In the genomic region with DNA sequence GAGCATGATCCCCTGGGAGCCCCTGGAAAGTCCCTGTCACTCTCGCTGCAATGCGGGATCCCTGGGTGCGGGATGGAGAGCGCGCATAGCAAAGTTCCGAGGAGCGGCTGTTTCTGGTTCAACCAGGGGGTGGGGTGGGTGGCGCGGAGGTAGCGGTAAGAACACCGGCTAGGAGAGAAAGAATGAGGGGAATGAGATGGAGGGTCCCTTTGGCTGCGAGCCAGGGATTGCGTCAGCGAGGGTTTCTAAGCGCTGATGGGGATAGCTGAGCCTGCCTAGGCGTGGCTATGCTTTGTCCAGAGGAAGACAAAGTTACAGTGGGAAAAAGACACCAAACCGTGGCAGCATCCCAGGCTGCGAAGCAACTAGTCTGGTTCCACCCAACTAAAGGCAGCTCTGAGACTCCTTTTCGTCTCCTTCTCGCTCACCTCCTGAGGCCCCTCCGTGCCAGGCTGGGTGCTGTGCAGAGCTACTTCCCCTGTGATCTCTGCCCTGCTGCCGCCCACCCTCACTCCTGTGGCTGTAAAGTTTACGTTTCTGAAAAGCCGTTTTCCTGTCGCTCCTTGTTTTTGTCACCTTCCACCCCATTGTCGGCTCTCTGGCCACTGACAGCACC, we compare ENCODE assay signal across 8 mouse cellular contexts. TPM values are rescaled to one million over a fixed set of nuclear protein-coding genes. Genes with fewer than 3 reads are reported as not detected.
DNase-seq lines count a peak whose midpoint lies in the region; ATAC-seq and TF ChIP-seq lines count a peak whose summit lies in the region.

No protein-coding gene starts in this region.

- no peaks in the 10 kb centered on the region for H3K9me3 ChIP-seq in intestine, embryonic 15.5 days

- peak overlapping the region; percentile 92 for H3K27ac ChIP-seq in intestine, embryonic 15.5 days

- no peaks in the 10 kb centered on the region for H3K36me3 ChIP-seq in intestine, embryonic 15.5 days

- no peak for TF ChIP-seq POLR2A in lung, adult 2 months (IDR thresholded peaks at IDR 0.05; ENCODE audit: borderline replicate concordance, extremely low read depth, low read depth, low read length)

- H3K9ac ChIP-seq in intestine, embryonic 15.5 days: peak overlapping the region; percentile 67

- DNase-seq in lung, adult 2 months: peak; percentile 59
- DNase-seq in lung, adult 18-20 months: no peak
- peak; percentile 47 for DNase-seq in adipocyte (ENCODE audit: low spot score)
- peak; percentile 66 for DNase-seq in gastrocnemius, postnatal 14 days
- peak; percentile 46 for DNase-seq in lung, postnatal 36 days
- DNase-seq in skeletal muscle tissue, adult 2 months (ENCODE audit: low read depth, low spot score): peak; percentile 56
- no peak for DNase-seq in cerebellum, adult 9-10 months

- TF ChIP-seq CTCF in lung, adult 2 months (IDR thresholded peaks at IDR 0.05; ENCODE audit: insufficient read depth, low read length): no peak

- H3K4me3 ChIP-seq in lung, adult 2 months (replicated peaks; ENCODE audit: extremely low read depth, low read depth, low read length): peak overlapping the region; percentile 57
- H3K4me3 ChIP-seq in intestine, embryonic 15.5 days (replicated peaks): peak overlapping the region; percentile 70

- ATAC-seq in intestine, embryonic 15.5 days: peak; percentile 53

- peak overlapping the region; percentile 96 for H3K4me2 ChIP-seq in intestine, embryonic 15.5 days (replicated peaks)

- intact Hi-C loops in gastrocnemius, postnatal 14 days (cut with DNase I; ENCODE audit: low total_unique reads): no loop called here

- H3K4me1 ChIP-seq in lung, adult 2 months (ENCODE audit: control insufficient read depth, insufficient read depth, low read length): peaks cover 12% of the 10 kb centered on the region; the same call in 1 of the 2 replicates
- H3K4me1 ChIP-seq in intestine, embryonic 15.5 days (replicated peaks): peaks cover 22% of the 10 kb centered on the region

- under 1% methylated on average over 26 of the region's 26 CpGs for WGBS in lung, adult 2 months
- 0% methylated on average over 26 of the region's 26 CpGs for WGBS in intestine, embryonic 15.5 days

- H3K27me3 ChIP-seq in intestine, embryonic 15.5 days (replicated peaks): no peaks in the 10 kb centered on the region

RNA-seq across cellular contexts. Expression of a gene that starts 0.8 kb away (rescaled TPM):
- 14.3 and 18.1 TPM in 2 replicates for polyA plus RNA-seq in lung, adult 2 months (2012; rRNA removed)
- total RNA-seq in gastrocnemius, postnatal 14 days (2021): 10 to 100 TPM in 1 of 2 experiments, 1 to 10 TPM in 1; 6.8 to 10.2 TPM
- polyA plus RNA-seq in intestine, embryonic 15.5 days (2015; fragmentation: Nextera tagmentation; extraction: Ambion mirVana): 85.4 and 88.7 TPM in 2 replicates

RNA-seq across cellular contexts. Expression of a gene that starts 25.3 kb away (rescaled TPM):
- 0.07 and 0.14 TPM in 2 replicates for polyA plus RNA-seq in lung, adult 2 months (2012; rRNA removed)
- under 1 TPM in 1 of 2 experiments, not detected in 1; 0.14 TPM for total RNA-seq in gastrocnemius, postnatal 14 days (2021)
- polyA plus RNA-seq in intestine, embryonic 15.5 days (2015; fragmentation: Nextera tagmentation; extraction: Ambion mirVana): not detected in 2 replicates

RNA-seq across cellular contexts. Expression of a gene that starts 46.3 kb away (rescaled TPM):
- polyA plus RNA-seq in lung, adult 2 months (2012; rRNA removed): 165 and 187 TPM in 2 replicates
- total RNA-seq in gastrocnemius, postnatal 14 days (2021): 10 to 100 TPM; 65.7 to 75.0 TPM
- 260 and 272 TPM in 2 replicates for polyA plus RNA-seq in intestine, embryonic 15.5 days (2015; fragmentation: Nextera tagmentation; extraction: Ambion mirVana)

Comparison
In these comparisons a context has a peak if more than half of its experiments do, and no peak if none do; other contexts are left out.
1. DNase-seq: peak in lung, adult 2 months (single experiment), adipocyte (single experiment), gastrocnemius, postnatal 14 days (single experiment), lung, postnatal 36 days (single experiment) and skeletal muscle tissue, adult 2 months (single experiment); none in lung, adult 18-20 months (0 of 2) and cerebellum, adult 9-10 months (single experiment).